12 mouse cellular contexts compared by ENCODE assay signal in the genomic region with DNA sequence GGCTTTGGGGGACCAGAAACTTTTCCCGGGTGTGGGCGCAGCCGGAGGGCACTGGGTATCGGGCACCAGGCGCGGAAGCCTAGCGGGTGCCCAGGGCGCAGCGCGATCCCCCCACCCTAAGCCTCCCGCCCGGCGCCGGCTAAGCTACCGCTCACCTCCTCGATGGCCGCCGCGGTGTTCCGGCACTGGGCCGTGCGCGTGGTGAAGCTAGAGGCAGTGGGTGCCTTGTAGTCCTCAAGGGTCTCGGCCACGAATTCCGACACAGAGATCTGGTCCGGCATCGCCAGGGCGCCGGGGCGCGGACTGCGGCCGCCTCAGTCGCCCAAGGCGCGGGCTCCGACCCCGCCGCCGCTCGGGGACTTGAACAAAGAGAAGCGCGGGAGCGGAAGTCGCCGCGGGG. TPM values are rescaled to one million over a fixed set of nuclear protein-coding genes. Genes with fewer than 3 reads are reported as not detected.
DNase-seq lines count a peak whose midpoint lies in the region; ATAC-seq and TF ChIP-seq lines count a peak whose summit lies in the region.
"Not testable (repeated sequence)": the region's sequence is repeated elsewhere in the genome, so short reads cannot be mapped to it uniquely, and the experiment has no call there.
"Had no signal": no experiment of that assay in that cellular context is flagged by ENCODE, and none has a peak within 500 bp of the region (broad histone marks: within the 10 kb centered on the region; RNA-seq: fewer than 3 reads in every experiment).

No protein-coding gene starts in this region.

- in situ Hi-C loops in ES-E14 (cut with MboI; ENCODE audit: low sequenced_read_pairs in 2 of 2, unreplicated experiment in 2 of 2) = not testable (repeated sequence)

- DNase-seq in ES-E14 (ENCODE audit: low read depth, low spot score); hindbrain, embryonic 10.5 days (ENCODE audit: low spot score); lung, embryonic 14.5 days: not testable (repeated sequence)
- DNase-seq in cerebellum, adult 9-11 months = peak; percentile 2
- peak; percentile 20 for DNase-seq in gastrocnemius, adult 2 months
- peak; percentile 7 for DNase-seq in kidney, postnatal 14 days
- peak; percentile 14 for DNase-seq in right cerebral cortex, postnatal 10 days (ENCODE audit: low spot score in 2 of 2)
- DNase-seq in thymus, postnatal 36 days = peak; percentile 11 to 13

- peak overlapping the region; percentile 64 to 66 for H3K4me3 ChIP-seq in ES-E14 (ENCODE audit: insufficient read depth in 1 of 2, low read depth in 1 of 2, low read length in 2 of 2, poor library complexity in 1 of 2, severe bottlenecking in 1 of 2)
- peak overlapping the region; percentile 50 for H3K4me3 ChIP-seq in gastrocnemius, adult 2 months
- H3K4me3 ChIP-seq in hindbrain, embryonic 10.5 days = peak overlapping the region; percentile 35
- H3K4me3 ChIP-seq in lung, embryonic 14.5 days (ENCODE audit: low read depth, low read length) = peak overlapping the region; percentile 16; the same call in 1 of the 2 replicates

- H3K4me1 ChIP-seq in ES-E14 (ENCODE audit: control insufficient read depth in 2 of 2, insufficient read depth in 2 of 2, low read length in 2 of 2, poor library complexity in 1 of 2); hindbrain, embryonic 10.5 days (replicated peaks); lung, embryonic 14.5 days (ENCODE audit: insufficient read depth): not testable (repeated sequence)

- 16% methylated on average over 36 of the region's 48 CpGs for WGBS in hindbrain, embryonic 10.5 days
- WGBS in lung, embryonic 14.5 days = 9% methylated on average over 24 of the region's 48 CpGs

- not testable (repeated sequence) for H3K9me3 ChIP-seq in ES-E14 (ENCODE audit: control insufficient read depth, insufficient read depth, low read depth, low read length); lung, embryonic 14.5 days (ENCODE audit: low read depth, low read length)
- peaks cover 14% of the 10 kb centered on the region for H3K9me3 ChIP-seq in hindbrain, embryonic 10.5 days

- H3K36me3 ChIP-seq in ES-E14 (ENCODE audit: control insufficient read depth, insufficient read depth, low read length, poor library complexity, severe bottlenecking); hindbrain, embryonic 10.5 days; lung, embryonic 14.5 days (ENCODE audit: insufficient read depth): not testable (repeated sequence)

- H3K4me2 ChIP-seq in lung, embryonic 14.5 days = not testable (repeated sequence)

- H3K27me3 ChIP-seq in hindbrain, embryonic 10.5 days (ENCODE audit: insufficient read depth, poor library complexity, severe bottlenecking); lung, embryonic 14.5 days (ENCODE audit: insufficient read depth, low read length): not testable (repeated sequence)

- H3K27ac ChIP-seq in ES-E14 (ENCODE audit: insufficient read depth, low read depth, low read length, poor library complexity, severe bottlenecking); gastrocnemius, adult 2 months; hindbrain, embryonic 10.5 days; lung, embryonic 14.5 days (ENCODE audit: low read depth): not testable (repeated sequence)

- peak overlapping the region; percentile 56 for H3K9ac ChIP-seq in ES-E14 (ENCODE audit: insufficient read depth, low read depth, low read length, poor library complexity, severe bottlenecking)
- H3K9ac ChIP-seq in lung, embryonic 14.5 days = not testable (repeated sequence)

- TF ChIP-seq CTCF in gastrocnemius, adult 2 months (IDR thresholded peaks at IDR 0.05); lung, embryonic 14.5 days (IDR thresholded peaks at IDR 0.05; ENCODE audit: low read depth): not testable (repeated sequence)

- intact Hi-C loops in gastrocnemius, adult 2 months (cut with DNase I) = not testable (repeated sequence)

- ATAC-seq in lung, embryonic 14.5 days (ENCODE audit: insufficient read depth) = not testable (repeated sequence)

RNA-seq across cellular contexts. Expression of a gene that starts 20.3 kb away (rescaled TPM):
- total RNA-seq in ES-E14 (2012; rRNA removed) = 0.85 and 1.6 TPM in 2 replicates
- total RNA-seq in gastrocnemius, adult 2 months (2021) = not detected
- polyA plus RNA-seq in hindbrain, embryonic 10.5 days (2016; fragmentation: Nextera tagmentation; extraction: Ambion mirVana) = 0.66 and 0.71 TPM in 2 replicates
- polyA plus RNA-seq in lung, embryonic 14.5 days (2014; fragmentation: Nextera tagmentation; extraction: Ambion mirVana) = 0.77 and 0.79 TPM in 2 replicates
- total RNA-seq: hematopoietic stem cell, adult 5-6 weeks; layer of hippocampus, adult 2 months; liver, adult 2 months; megakaryocyte, adult 5-6 weeks had no signal
- polyA plus RNA-seq: liver, adult 2 months had no signal
